Mouse (Mus musculus) testis, adult 2 months (tissue): Measurements from ENCODE around the gene Grifin.

Source experiments
- CTCF ChIP-seq: fragments of 200-500 bp; IDR thresholded peaks from 2 replicates; pipeline ENCODE4 v1.5.1; 2012; ENCODE audit warnings: low read depth, mild to moderate bottlenecking, inconsistent platforms, low read length, moderate library complexity; ENCODE audit not compliant: control insufficient read depth, insufficient read depth, insufficient replicate concordance
- POLR2A ChIP-seq: fragments of 200-500 bp; IDR thresholded peaks from 2 replicates; pipeline ENCODE4 v1.6.1; 2012; ENCODE audit warnings: low read depth, mild to moderate bottlenecking, inconsistent platforms, low read length, moderate library complexity; ENCODE audit not compliant: control insufficient read depth

- TF ChIP-seq CTCF (no peak), POLR2A (no peak)
Observed at GRCm38 (mm10) chr5:140610273-140611011, 45.6 kb upstream of the Grifin start.
